ENCODE assay signal across 8 mouse cellular contexts in the genomic region with DNA sequence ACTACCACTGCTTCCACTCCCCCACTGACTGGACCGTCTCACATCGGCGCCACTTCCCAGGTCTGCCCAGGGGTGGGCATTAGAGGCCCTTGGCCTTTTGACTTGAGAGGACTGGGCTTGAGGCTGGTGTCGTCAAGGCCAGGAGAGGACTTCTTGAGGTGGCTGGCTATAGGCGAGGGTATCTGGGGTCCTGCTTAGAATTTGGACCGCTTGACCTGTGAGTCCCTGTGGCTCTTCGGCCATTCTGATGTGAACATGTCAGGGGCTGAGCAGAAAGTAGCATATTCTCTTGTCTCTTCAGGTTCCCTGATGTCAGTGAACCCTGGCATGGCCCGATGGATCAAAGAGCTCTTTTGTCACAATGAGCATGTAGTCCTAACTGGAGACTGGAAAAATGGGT.
DNase-seq lines count a peak whose midpoint lies in the region.

No protein-coding gene starts in this region.

- peak; percentile 46 for DNase-seq in adipocyte (ENCODE audit: low spot score)
- peak; percentile 66 to 68 for DNase-seq in cerebellum, postnatal 14 days
- DNase-seq in gastrocnemius, postnatal 10 days = peak; percentile 71
- DNase-seq in kidney, adult 11 months = peak; percentile 84
- DNase-seq in layer of hippocampus, postnatal 25 days (ENCODE audit: extremely low spot score in 1 of 2, low spot score in 1 of 2) = peak; percentile 64 to 89
- DNase-seq in lung, postnatal 10 days = peak; percentile 78
- peak; percentile 88 to 92 for DNase-seq in right cerebral cortex, postnatal 10 days (ENCODE audit: low spot score in 2 of 2)
- peak; percentile 65 for DNase-seq in thymus, postnatal 25 days

Comparison
In these comparisons a context has a peak if more than half of its experiments do, and no peak if none do; other contexts are left out.
1. Peak in every context shown above with its lines: DNase-seq.